Mouse (Mus musculus) liver, adult 2 months (tissue): ENCODE data around the gene Fbxo7. TPM values are rescaled to one million over a fixed set of nuclear protein-coding genes. Genes with fewer than 3 reads are reported as not detected.

Experiments
- DNase-seq: peaks from one replicate; pipeline ENCODE4 v3.0.0-alpha.2; 2011; ENCODE audit warnings: low read depth, low spot score; ENCODE audit errors: extremely low read depth
- H3K27ac ChIP-seq: fragments of 200-500 bp; replicated peaks from 2 replicates; pipeline ENCODE4 v1.5.1; 2012; ENCODE audit warnings: low read depth, mild to moderate bottlenecking, control low read depth, inconsistent platforms, low read length; ENCODE audit not compliant: insufficient read depth
- H3K27me3 ChIP-seq: fragments of 200-500 bp; 2 replicates; pipeline ENCODE4 v1.6.1; 2012; ENCODE audit warnings: mild to moderate bottlenecking, moderate library complexity, low read length, inconsistent platforms; ENCODE audit not compliant: control insufficient read depth, insufficient read depth
- H3K36me3 ChIP-seq: fragments of 200-500 bp; 2 replicates; pipeline ENCODE4 v1.6.1; 2012; ENCODE audit warnings: low read length, inconsistent platforms; ENCODE audit not compliant: control insufficient read depth, insufficient read depth
- H3K4me1 ChIP-seq: fragments of 200-500 bp; 2 replicates; pipeline ENCODE4 v1.6.1; 2011; ENCODE audit warnings: low read length; ENCODE audit not compliant: control insufficient read depth, insufficient read depth
- H3K4me3 ChIP-seq: fragments of 200-500 bp; 2 replicates; pipeline ENCODE4 v1.5.1; 2011; ENCODE audit warnings: low read depth, mild to moderate bottlenecking, control low read depth, low read length, moderate library complexity; ENCODE audit not compliant: insufficient read depth
- H3K79me2 ChIP-seq: fragments of 200-500 bp; 2 replicates; pipeline ENCODE4 v1.6.1; 2012; ENCODE audit warnings: inconsistent platforms, mild to moderate bottlenecking, low read length, moderate library complexity; ENCODE audit not compliant: control insufficient read depth, insufficient read depth
- H3K9ac ChIP-seq: fragments of 200-500 bp; 2 replicates; pipeline ENCODE4 v1.6.1; 2012; ENCODE audit warnings: low read depth, mild to moderate bottlenecking, control low read depth, inconsistent platforms, low read length
- CTCF ChIP-seq: fragments of 200-500 bp; IDR thresholded peaks from 2 replicates; pipeline ENCODE4 v1.5.1; 2011; ENCODE audit warnings: low read depth, low read length, control low read depth
- POLR2A ChIP-seq: fragments of 200-500 bp; IDR thresholded peaks from 2 replicates; pipeline ENCODE4 v1.6.1; 2011; ENCODE audit warnings: low read length, control low read depth; ENCODE audit not compliant: insufficient read depth; ENCODE audit errors: extremely low read depth
- WGBS: fragments of 180-500 bp; shearing (Covaris S2); methylation state at CpG from one replicate; pipeline ENCODE4 v1.1.7; 2018; 5-methylcytosine and 5-hydroxymethylcytosine counted together
- polyA plus RNA-seq: library from polyadenylated mRNA; depleted of rRNA; stranded (reverse); fragments of >200 nt; gene quantifications from 2 replicates; pipeline ENCODE4 v1.2.3, GENCODE M21; 2012
- total RNA-seq: library from RNA; depleted of rRNA; stranded (reverse); fragments of >200 nt; gene quantifications from 2 replicates; pipeline ENCODE4 v1.2.3, GENCODE M21; 2014

Gene Fbxo7
- total and polyA plus RNA-seq, 2 experiments: 13.0 to 19.9 TPM

DNA sequence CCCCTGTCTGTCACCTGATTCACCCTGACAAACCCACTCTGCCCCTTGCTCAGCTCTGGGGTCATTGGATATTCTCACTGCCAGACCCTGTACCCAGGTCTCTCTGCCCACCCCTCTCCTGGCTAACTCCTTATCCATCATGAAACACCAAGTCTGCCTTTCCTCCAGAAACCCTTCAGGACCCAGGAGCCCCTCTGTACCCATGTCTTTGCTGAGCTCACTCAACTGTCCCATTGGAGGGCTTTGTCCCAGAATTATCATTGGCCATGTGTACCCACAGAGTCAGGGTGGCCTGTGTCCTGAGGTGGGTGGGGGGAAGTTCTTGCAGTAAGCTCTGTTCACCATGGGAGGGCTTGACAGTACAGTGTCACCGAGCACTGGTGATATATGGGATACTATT, 43.9 kb downstream of the Fbxo7 start:
- Histone ChIP-seq H3K27ac (no peak overlapping the region; the same call in 1 of the 2 replicates), H3K4me3 (no peak overlapping the region), H3K9ac (no peak overlapping the region), H3K36me3 (no peaks in the 10 kb centered on the region), H3K79me2 (no peaks in the 10 kb centered on the region), H3K27me3 (no peaks in the 10 kb centered on the region), H3K4me1 (no peaks in the 10 kb centered on the region)
- DNase-seq: no peak
- TF ChIP-seq POLR2A (no peak), CTCF (no peak)
- 97% methylated on average over 1 of the region's 1 CpGs for WGBS

DNA sequence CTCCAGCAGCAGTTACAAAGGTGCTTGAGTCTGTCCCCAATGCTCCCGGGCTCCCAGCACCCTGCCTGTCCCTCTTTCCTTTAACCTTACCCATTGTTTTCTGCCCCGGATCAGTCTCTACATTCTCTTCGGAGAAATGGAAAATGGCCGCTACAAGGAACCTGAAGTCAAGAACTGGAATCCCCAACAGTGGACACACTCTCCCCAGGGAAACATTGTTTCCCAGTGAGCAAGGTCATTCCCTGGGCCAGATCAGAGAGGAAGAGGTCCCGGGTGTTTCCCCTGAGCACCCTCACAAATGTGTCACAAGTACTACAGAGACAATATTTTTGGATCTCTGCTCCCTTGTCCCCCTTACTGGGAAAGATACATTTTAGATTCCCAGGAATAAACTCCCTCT, 44.9 kb downstream of the Fbxo7 start:
- no peak overlapping the region for H3K4me3 ChIP-seq
- no peak overlapping the region for H3K9ac ChIP-seq
- H3K27ac ChIP-seq: no peak overlapping the region
- no peaks in the 10 kb centered on the region for H3K79me2 ChIP-seq
- no peak for DNase-seq
- no peaks in the 10 kb centered on the region for H3K4me1 ChIP-seq
- H3K27me3 ChIP-seq: no peaks in the 10 kb centered on the region
- TF ChIP-seq POLR2A: no peak
- TF ChIP-seq CTCF: no peak
- H3K36me3 ChIP-seq: no peaks in the 10 kb centered on the region
- 87% methylated on average over 5 of the region's 5 CpGs for WGBS

DNA sequence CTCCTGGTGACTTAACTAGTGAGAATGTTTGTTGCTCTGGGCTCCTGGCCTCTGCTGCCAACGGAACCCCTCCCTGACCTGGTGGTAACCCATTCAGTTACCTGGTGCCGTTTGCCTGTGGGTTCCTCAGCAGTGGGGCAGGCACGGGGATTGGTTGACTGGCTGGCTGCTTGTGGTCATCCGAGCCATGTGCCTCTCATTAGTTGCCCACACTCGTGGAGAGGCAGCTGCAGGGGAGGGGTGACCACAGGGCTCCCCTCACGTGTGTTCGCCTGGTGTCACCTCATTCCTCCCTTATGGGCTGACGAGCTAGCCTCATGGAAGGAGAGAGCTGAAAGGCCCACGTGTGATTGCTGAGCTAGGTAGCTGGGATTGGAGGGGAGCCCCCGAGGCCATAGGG, 46.1 kb downstream of the Fbxo7 start:
- no peaks in the 10 kb centered on the region for H3K36me3 ChIP-seq
- DNase-seq: no peak
- no peaks in the 10 kb centered on the region for H3K79me2 ChIP-seq
- H3K4me1 ChIP-seq: no peaks in the 10 kb centered on the region
- H3K9ac ChIP-seq: no peak overlapping the region
- no peaks in the 10 kb centered on the region for H3K27me3 ChIP-seq
- 90% methylated on average over 10 of the region's 10 CpGs for WGBS
- no peak overlapping the region for H3K27ac ChIP-seq
- H3K4me3 ChIP-seq: no peak overlapping the region
- no peak for TF ChIP-seq CTCF
- TF ChIP-seq POLR2A: no peak

DNA sequence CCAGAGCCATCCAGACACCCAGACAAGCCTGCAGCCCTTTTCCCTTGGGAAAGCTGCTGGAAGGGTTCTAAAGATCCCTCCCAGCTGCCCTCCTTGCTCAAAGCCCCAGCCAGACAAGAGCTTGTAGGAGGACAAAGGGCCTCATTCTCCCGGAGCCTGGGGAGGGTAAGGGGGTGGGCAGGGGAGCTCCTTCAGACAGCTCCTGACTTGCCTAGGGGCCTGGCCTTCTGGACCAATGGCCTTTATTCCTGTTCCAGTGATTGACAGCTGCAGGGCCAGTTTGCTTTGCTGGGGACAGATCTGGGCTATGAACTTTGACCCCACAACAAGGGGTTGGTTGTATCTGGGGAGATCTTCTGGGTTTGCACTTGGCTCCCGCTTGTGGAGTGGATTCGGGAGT, 47.6 kb downstream of the Fbxo7 start:
- no peak overlapping the region for H3K27ac ChIP-seq
- H3K79me2 ChIP-seq: no peaks in the 10 kb centered on the region
- TF ChIP-seq CTCF (no peak), POLR2A (no peak)
- 0 out of 2 replicates have a peak, but pooled peaks cover 2% of the 10 kb centered on the region for H3K4me1 ChIP-seq
- H3K36me3 ChIP-seq: no peaks in the 10 kb centered on the region
- no peaks in the 10 kb centered on the region for H3K27me3 ChIP-seq
- H3K9ac ChIP-seq: no peak overlapping the region
- no peak overlapping the region for H3K4me3 ChIP-seq
- peak; percentile 49 for DNase-seq
- WGBS: 41% methylated on average over 3 of the region's 3 CpGs

DNA sequence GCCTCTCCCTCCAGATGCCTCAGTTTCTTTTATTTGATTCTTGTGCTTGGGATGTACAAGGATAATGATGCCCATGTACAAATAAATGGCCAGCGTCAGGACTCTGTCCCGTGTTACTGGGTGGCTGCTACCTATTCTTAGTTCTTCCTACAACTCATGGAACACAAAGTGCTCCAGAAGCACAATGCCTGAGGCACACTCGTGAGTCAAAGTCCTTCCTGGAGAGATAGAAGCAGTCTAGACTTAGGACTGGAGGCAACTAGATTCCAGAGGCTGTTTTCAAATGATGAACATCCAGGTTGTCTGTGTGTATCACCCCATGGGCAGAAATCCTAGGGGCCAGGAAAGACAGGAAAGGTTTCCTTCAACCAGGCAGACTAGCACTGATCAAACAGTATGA, 49.0 kb downstream of the Fbxo7 start:
- DNase-seq: no peak
- Histone ChIP-seq H3K4me3 (no peak overlapping the region), H3K4me1 (0 out of 2 replicates have a peak, but pooled peaks cover 2% of the 10 kb centered on the region), H3K36me3 (no peaks in the 10 kb centered on the region), H3K27me3 (no peaks in the 10 kb centered on the region), H3K9ac (no peak overlapping the region), H3K79me2 (no peaks in the 10 kb centered on the region), H3K27ac (no peak overlapping the region)
- TF ChIP-seq CTCF (no peak), POLR2A (no peak)
- 90% methylated on average over 3 of the region's 3 CpGs for WGBS

DNA sequence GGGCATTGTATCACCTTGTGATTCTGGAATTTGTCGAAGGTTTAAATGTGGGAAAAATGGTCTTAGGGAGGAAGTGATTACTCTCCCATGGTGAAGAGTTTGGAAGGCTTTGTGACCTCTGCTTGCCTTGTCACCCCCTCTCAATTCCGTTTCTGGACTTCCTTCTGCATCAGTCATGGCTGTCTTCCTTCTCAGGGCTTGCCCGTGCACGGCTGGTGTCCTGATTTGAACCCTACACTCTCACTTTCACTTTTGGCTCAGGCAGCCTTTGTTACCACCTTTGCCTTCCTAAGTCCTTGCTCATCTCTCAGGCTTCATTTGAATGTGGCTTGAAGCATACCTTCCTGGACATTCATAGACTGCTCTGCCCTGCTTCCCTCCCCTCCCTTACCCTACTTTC, 52.4 kb downstream of the Fbxo7 start:
- 51% methylated on average over 4 of the region's 4 CpGs for WGBS

More for the DNA sequence above, 52.4 kb downstream of the Fbxo7 start:
- Histone ChIP-seq H3K4me1 (0 out of 2 replicates have a peak, but pooled peaks cover 2% of the 10 kb centered on the region), H3K79me2 (no peaks in the 10 kb centered on the region), H3K27ac (no peak overlapping the region), H3K27me3 (no peaks in the 10 kb centered on the region), H3K4me3 (no peak overlapping the region), H3K36me3 (no peaks in the 10 kb centered on the region), H3K9ac (no peak overlapping the region)
- DNase-seq: peak; percentile 30
- no peak for TF ChIP-seq POLR2A
- no peak for TF ChIP-seq CTCF
